Mouse (Mus musculus): ENCODE data around the gene Vrk1.

DNA sequence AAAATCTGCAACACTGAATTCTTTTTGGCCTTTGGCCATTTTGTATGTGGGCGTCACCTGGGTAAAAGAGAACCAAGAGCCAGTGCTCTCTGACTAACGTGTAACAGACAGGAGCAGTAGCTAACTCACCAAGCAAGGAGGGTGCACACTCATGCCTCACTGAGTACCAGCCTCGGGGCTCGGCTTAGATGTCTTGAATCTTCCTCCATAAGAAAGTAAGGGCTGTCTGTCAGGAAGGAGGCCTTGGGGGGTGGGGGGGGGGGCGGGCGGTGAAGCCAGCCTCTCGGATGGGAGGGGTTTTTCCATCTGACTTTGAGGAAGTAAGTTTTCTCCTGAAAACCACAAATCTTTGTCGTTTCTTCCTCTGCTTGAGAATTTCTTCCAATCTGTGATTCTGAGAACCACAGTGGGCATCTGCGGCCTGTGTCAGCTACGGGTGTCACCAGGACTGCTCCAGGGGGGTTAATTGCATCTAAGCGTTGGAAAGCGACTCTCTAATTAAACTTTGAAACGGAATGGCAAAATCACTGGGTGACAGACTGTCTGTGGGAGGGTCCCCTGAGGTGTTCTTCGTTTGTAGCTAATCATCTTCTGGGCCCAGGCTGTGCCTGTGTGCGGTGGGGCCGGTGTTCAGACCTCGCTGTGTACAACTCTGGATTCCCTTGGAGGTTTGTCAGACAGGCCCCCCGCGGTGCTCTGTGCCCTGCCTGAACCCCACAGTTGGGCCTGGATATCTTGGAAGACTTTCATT is 43.0 kb upstream of the Vrk1 start:
- TF ChIP-seq POLR2A (IDR thresholded peaks at IDR 0.05; ENCODE audit: insufficient read length, low read depth) (no peak), E2F4 (IDR thresholded peaks at IDR 0.05; ENCODE audit: insufficient read depth) (no peak), USF1 (IDR thresholded peaks at IDR 0.05; ENCODE audit: low read depth) (no peak), MAX (IDR thresholded peaks at IDR 0.05; ENCODE audit: low read depth) (no peak)
